Mouse (Mus musculus) spleen, adult 18-20 months (tissue): ENCODE data around the gene Gdpd4.

Source experiments
- DNase-seq, 2 experiments: peaks; one replicate each; pipeline ENCODE4 v3.0.0; 2022; ENCODE audit warnings: mixed read lengths in 2 of 2

Gdpd4 gene

GRCm38 (mm10) chr7:98086346-98086745 lies 166.6 kb downstream of the Gdpd4 start:
- no peak for DNase-seq

GRCm38 (mm10) chr7:98095852-98096251 lies 176.1 kb downstream of the Gdpd4 start:
- no peak for DNase-seq

DNA sequence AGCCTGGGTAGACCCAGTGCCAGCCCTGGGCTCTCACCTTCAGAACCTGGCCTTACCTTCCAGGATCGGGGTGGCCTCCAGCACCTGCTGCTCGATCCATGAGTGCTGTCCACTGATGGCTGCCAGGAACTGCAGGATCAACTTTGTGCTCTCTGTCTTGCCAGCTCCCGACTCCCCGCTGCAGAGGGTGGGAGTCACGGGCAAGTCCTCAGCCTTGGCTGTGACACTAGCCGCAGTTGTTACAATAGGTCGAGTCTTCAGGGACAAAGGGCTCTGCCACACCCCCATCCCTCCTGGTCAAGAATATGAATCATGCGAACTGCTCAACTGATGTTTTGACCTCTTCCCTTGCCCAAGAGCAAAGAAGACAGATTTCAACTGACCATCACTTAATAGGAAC lies 177.8 kb downstream of the Gdpd4 start:
- DNase-seq: no peak
